Comparison of ENCODE assay signal across 9 mouse cellular contexts in the genomic region with DNA sequence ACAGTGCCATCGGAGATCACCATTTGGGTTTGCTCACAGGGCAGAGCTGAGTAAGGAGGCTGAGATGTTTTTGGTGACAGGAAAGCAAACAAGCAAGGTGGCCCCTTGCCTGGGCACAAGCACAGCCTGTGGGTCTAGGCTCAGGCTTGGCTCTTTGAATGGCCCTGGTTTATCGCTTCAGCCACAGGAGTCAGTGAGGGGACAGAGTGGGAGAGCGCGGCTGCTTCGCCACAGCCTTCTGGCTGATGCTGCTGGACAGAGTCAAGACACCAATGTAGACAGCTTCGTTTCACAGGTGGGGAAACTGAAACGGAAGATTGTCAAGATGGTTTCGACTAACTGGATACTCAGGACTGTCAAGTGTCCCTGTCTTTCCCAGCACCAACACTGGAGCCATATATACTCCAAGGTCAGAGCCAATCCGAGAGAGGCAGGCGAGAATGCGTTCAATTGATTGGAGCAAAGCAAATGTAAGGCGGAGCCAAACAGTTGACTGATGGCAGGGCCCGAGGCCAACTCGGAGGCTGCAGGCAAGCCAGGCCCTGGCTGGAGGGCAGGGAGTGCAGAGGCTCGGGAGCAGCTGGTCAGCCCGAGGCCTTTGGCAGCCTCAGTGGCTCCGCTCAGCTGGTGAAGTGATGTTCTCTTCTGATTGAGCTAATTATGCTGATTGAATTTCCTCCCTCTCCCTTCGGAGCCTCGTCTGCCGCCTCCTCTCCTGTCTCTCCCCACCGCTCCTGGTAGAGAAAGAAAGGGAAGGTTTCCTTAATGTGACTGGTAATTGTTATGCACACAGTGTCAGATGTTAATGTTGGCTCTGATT.
DNase-seq lines count a peak whose midpoint lies in the region; ATAC-seq lines count a peak whose summit lies in the region.
"Had no signal": no experiment of that assay in that cellular context is flagged by ENCODE, and none has a peak within 500 bp of the region (broad histone marks: within the 10 kb centered on the region; RNA-seq: fewer than 3 reads in every experiment).

No protein-coding gene starts in this region.

- H3K9me3 ChIP-seq in kidney, embryonic 15.5 days (replicated peaks): no peaks in the 10 kb centered on the region
- no peaks in the 10 kb centered on the region for H3K9me3 ChIP-seq in limb, embryonic 11.5 days (ENCODE audit: control insufficient read depth, low read length)
- H3K9me3 ChIP-seq: liver, embryonic 13.5 days had no signal

- H3K27ac ChIP-seq in kidney, embryonic 15.5 days: no peak overlapping the region
- no peak overlapping the region for H3K27ac ChIP-seq in limb, embryonic 11.5 days (replicated peaks; ENCODE audit: low read depth, low read length)
- H3K27ac ChIP-seq: liver, embryonic 13.5 days had no signal

- no peak overlapping the region for H3K9ac ChIP-seq in kidney, embryonic 15.5 days
- H3K9ac ChIP-seq in limb, embryonic 11.5 days (ENCODE audit: low read length): no peak overlapping the region
- H3K9ac ChIP-seq: liver, embryonic 13.5 days had no signal

- peaks cover 41% of the 10 kb centered on the region for H3K27me3 ChIP-seq in kidney, embryonic 15.5 days
- no peaks in the 10 kb centered on the region for H3K27me3 ChIP-seq in limb, embryonic 11.5 days (ENCODE audit: control insufficient read depth, insufficient read depth, low read length)

- 13% methylated on average over 21 of the region's 21 CpGs for WGBS in kidney, embryonic 15.5 days
- WGBS in limb, embryonic 11.5 days: 16% methylated on average over 21 of the region's 21 CpGs

- no peak overlapping the region for H3K4me3 ChIP-seq in kidney, embryonic 15.5 days (replicated peaks)
- H3K4me3 ChIP-seq in limb, embryonic 11.5 days (ENCODE audit: low read depth, low read length): no peak overlapping the region
- H3K4me3 ChIP-seq: liver, embryonic 13.5 days had no signal

- no peaks in the 10 kb centered on the region for H3K36me3 ChIP-seq in kidney, embryonic 15.5 days
- no peaks in the 10 kb centered on the region for H3K36me3 ChIP-seq in limb, embryonic 11.5 days (ENCODE audit: control insufficient read depth, insufficient read depth, low read length)
- H3K36me3 ChIP-seq: liver, embryonic 13.5 days had no signal

- H3K4me2 ChIP-seq in kidney, embryonic 15.5 days: peak overlapping the region; percentile 3
- peak overlapping the region; percentile 24; the same call in 1 of the 2 replicates for H3K4me2 ChIP-seq in limb, embryonic 11.5 days (ENCODE audit: low read depth, severe bottlenecking)
- H3K4me2 ChIP-seq: liver, embryonic 13.5 days had no signal

- peak; percentile 63 for DNase-seq in testis, postnatal 14 days (ENCODE audit: low spot score)
- DNase-seq in testis, postnatal 10 days (ENCODE audit: low spot score): no peak
- peak; percentile 71 for DNase-seq in embryo, embryonic 9.5 days (ENCODE audit: extremely low spot score)
- peak; percentile 35 to 71 for DNase-seq in gastrocnemius, postnatal 4 days (ENCODE audit: low spot score in 2 of 2)
- peak; percentile 68 for DNase-seq in limb, embryonic 11.5 days (ENCODE audit: low spot score)
- DNase-seq in retina, postnatal 7 days (ENCODE audit: low read depth, low spot score): peak; percentile 24
- DNase-seq: liver, embryonic 13.5 days had no signal

- peaks cover 18% of the 10 kb centered on the region for H3K4me1 ChIP-seq in kidney, embryonic 15.5 days
- no peaks in the 10 kb centered on the region; the same call in 1 of the 2 replicates for H3K4me1 ChIP-seq in limb, embryonic 11.5 days (ENCODE audit: control insufficient read depth, insufficient read depth, low read length)
- H3K4me1 ChIP-seq: liver, embryonic 13.5 days had no signal

- ATAC-seq in kidney, embryonic 15.5 days (replicated peaks; ENCODE audit: low FRiP score): peak; percentile 73
- ATAC-seq in limb, embryonic 11.5 days (ENCODE audit: insufficient number of reproducible peaks, low FRiP score, low TSS enrichment, low read depth): peak; percentile 67; the same call in 1 of the 2 replicates
- no peak for ATAC-seq in activated CD4-positive, CD25-positive, alpha-beta regulatory T cell, adult 4 months
